Mouse (Mus musculus) myocyte (in vitro differentiated cells): ENCODE measurements at regions not wholly inside any gene's neighbourhood (a gene's known extent, or its start where the extent isn't known, plus 50 kb on each side); places are given as distances from the start of the nearest gene placed in this dataset.

ENCODE experiments used
- H3K27me3 ChIP-seq: one replicate; pipeline ENCODE4 v1.6.1; 2011; ENCODE audit not compliant: control insufficient read depth, insufficient read depth, insufficient read length
- H3K36me3 ChIP-seq: one replicate; pipeline ENCODE4 v1.6.1; 2011; ENCODE audit not compliant: control insufficient read depth, insufficient read depth
- H3K4me2 ChIP-seq: one replicate; pipeline ENCODE4 v1.6.1; 2011; ENCODE audit warnings: low read depth, control low read depth
- H3K4me3 ChIP-seq: one replicate; pipeline ENCODE4 v1.5.1; 2011; ENCODE audit warnings: mild to moderate bottlenecking, control low read depth, moderate library complexity
- H3K79me2 ChIP-seq: one replicate; pipeline ENCODE4 v1.6.1; 2011; ENCODE audit not compliant: control insufficient read depth, insufficient read depth
- H3ac ChIP-seq: one replicate; pipeline ENCODE4 v1.6.1; 2011; ENCODE audit not compliant: control insufficient read depth, insufficient read length
- CEBPB ChIP-seq: IDR thresholded peaks from 2 replicates; pipeline ENCODE4 v1.6.1; 2011; ENCODE audit warnings: mild to moderate bottlenecking, moderate library complexity; ENCODE audit not compliant: poor library complexity, insufficient read depth, severe bottlenecking
- E2F4 ChIP-seq: IDR thresholded peaks from one replicate; pipeline ENCODE4 v1.6.1; 2011; ENCODE audit warnings: mild to moderate bottlenecking, control low read depth, moderate library complexity; ENCODE audit not compliant: insufficient read depth
- MAX ChIP-seq: IDR thresholded peaks from one replicate; pipeline ENCODE4 v1.6.1; 2011; ENCODE audit warnings: low read depth, mild to moderate bottlenecking, control low read depth
- MYOD1 ChIP-seq, 3 experiments: IDR thresholded peaks; one replicate each; pipeline ENCODE4 v1.6.1; 2011; ENCODE audit warnings: control low read depth in 2 of 3, low read depth in 2 of 3, mild to moderate bottlenecking in 2 of 3, moderate library complexity in 1 of 3; ENCODE audit not compliant: insufficient read length in 2 of 3, control insufficient read depth in 1 of 3
- MYOG ChIP-seq, 3 experiments: IDR thresholded peaks; one replicate each; pipeline ENCODE4 v1.6.1; 2011; ENCODE audit warnings: control low read depth in 2 of 3, low read depth in 2 of 3, mild to moderate bottlenecking in 2 of 3; ENCODE audit not compliant: insufficient read length in 2 of 3, control insufficient read depth in 1 of 3, insufficient read depth in 1 of 3
- POLR2A ChIP-seq: IDR thresholded peaks from one replicate; pipeline ENCODE4 v1.6.1; 2011; ENCODE audit warnings: low read depth, mild to moderate bottlenecking, control low read depth, moderate library complexity; ENCODE audit not compliant: insufficient read length
- POLR2AphosphoS2 ChIP-seq: IDR thresholded peaks from one replicate; pipeline ENCODE4 v1.6.1; 2011; ENCODE audit warnings: low read depth, control low read depth; ENCODE audit not compliant: insufficient read length
- REST ChIP-seq: IDR thresholded peaks from one replicate; pipeline ENCODE4 v1.6.1; 2011; ENCODE audit warnings: mild to moderate bottlenecking, control low read depth, moderate library complexity; ENCODE audit not compliant: insufficient read depth, insufficient read length
- SRF ChIP-seq: IDR thresholded peaks from one replicate; pipeline ENCODE4 v1.6.1; 2011; ENCODE audit warnings: low read depth; ENCODE audit not compliant: control insufficient read depth, insufficient read length
- TCF12 ChIP-seq: IDR thresholded peaks from one replicate; pipeline ENCODE4 v1.6.1; 2011; ENCODE audit warnings: mild to moderate bottlenecking, control low read depth; ENCODE audit not compliant: poor library complexity, insufficient read depth, severe bottlenecking
- TCF3 ChIP-seq: IDR thresholded peaks from one replicate; pipeline ENCODE4 v1.6.1; 2011; ENCODE audit warnings: low read depth, control low read depth; ENCODE audit not compliant: insufficient read length
- USF1 ChIP-seq: IDR thresholded peaks from one replicate; pipeline ENCODE4 v1.6.1; 2011; ENCODE audit warnings: low read depth, mild to moderate bottlenecking, control low read depth, moderate library complexity

DNA sequence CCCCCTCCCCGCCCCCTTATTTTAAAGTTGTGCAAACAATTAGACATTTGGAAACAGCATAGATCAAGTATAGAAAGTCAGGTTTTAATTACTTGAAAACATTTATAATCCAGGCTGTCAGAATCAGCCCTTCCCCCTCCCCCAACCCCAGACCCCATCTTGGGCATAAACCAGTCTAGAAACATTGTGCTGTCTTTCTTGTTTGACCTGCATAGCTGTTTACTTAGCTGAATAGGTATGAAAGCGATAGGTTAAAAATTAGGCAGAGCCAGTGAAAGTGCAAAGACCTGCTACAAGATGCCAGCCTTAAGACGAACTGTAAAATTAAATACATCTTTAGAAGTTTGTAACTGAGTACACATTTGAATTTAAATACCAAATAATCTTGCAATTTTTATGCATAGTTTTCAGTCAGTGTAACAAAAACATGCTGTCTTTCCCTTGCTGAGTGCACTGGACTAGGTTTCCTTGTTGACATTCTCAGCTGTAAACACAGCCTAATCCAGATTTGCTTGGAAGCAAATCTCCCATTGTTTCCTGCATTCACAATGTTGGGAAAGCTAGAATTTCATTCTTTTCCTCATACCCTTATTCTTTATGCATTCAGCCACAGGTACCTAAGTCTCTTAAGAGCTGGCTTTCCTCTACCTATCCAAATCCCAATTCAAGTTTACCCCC is 234.2 kb upstream of the Tbx18 start:
- Histone ChIP-seq H3K27me3 (no peaks in the 10 kb centered on the region), H3K4me3 (no peak overlapping the region), H3K4me2 (no peak overlapping the region), H3ac (no peak overlapping the region), H3K79me2 (no peaks in the 10 kb centered on the region), H3K36me3 (no peaks in the 10 kb centered on the region)
- no peak for TF ChIP-seq POLR2AphosphoS2
- TF ChIP-seq TCF3: no peak
- TF ChIP-seq REST: no peak
- no peak for TF ChIP-seq USF1
- TF ChIP-seq TCF12: no peak
- TF ChIP-seq MAX: no peak
- TF ChIP-seq MYOD1 (IDR thresholded peaks at IDR 0.05; ENCODE audit: control insufficient read depth in 1 of 3, insufficient read length in 2 of 3, low read depth in 2 of 3): no peak
- TF ChIP-seq POLR2A: no peak
- TF ChIP-seq E2F4: no peak
- no peak for TF ChIP-seq CEBPB
- TF ChIP-seq SRF: no peak
- TF ChIP-seq MYOG (IDR thresholded peaks at IDR 0.05; ENCODE audit: control insufficient read depth in 1 of 3, insufficient read depth in 1 of 3, insufficient read length in 2 of 3, low read depth in 2 of 3): no peak

- no peak overlapping the region for H3ac ChIP-seq
- H3K4me3 ChIP-seq: no peak overlapping the region
- no peaks in the 10 kb centered on the region for H3K27me3 ChIP-seq
- no peak for TF ChIP-seq SRF
- TF ChIP-seq TCF3: no peak
- TF ChIP-seq MYOD1 (IDR thresholded peaks at IDR 0.05; ENCODE audit: control insufficient read depth in 1 of 3, insufficient read length in 2 of 3, low read depth in 2 of 3): no peak
- TF ChIP-seq TCF12: no peak
- TF ChIP-seq POLR2AphosphoS2: no peak
- peak; percentile 71 for TF ChIP-seq CEBPB
- no peaks in the 10 kb centered on the region for H3K79me2 ChIP-seq
- H3K36me3 ChIP-seq: no peaks in the 10 kb centered on the region
- H3K4me2 ChIP-seq: peak overlapping the region; percentile 57
Measured at GRCm38 (mm10) chr9:87968190-87969082, 237.4 kb upstream of the Tbx18 start.

DNA sequence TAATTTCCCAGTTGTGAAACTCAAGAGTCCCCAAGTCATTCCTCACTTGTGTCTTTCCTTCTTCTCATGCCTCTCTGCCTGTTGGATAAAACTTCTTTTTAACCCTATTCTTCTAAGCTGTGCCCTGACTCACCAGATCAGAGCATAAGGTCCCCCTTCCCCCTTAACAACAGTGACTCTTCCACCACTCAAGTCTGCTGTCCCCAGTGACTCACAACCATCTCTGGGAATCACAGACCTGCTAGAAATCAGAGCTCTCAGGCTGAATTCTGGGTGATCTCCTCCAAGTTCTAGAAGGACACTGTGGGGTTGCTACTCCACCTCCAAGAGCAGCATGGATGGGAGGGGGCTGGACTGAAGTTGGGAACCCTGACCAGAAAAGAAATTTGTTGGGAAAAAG is 239.5 kb upstream of the Tbx18 start:
- TF ChIP-seq MAX (no peak), TCF12 (no peak), POLR2AphosphoS2 (no peak), TCF3 (no peak)
- no peak overlapping the region for H3ac ChIP-seq
- H3K4me3 ChIP-seq: no peak overlapping the region
- peak overlapping the region; percentile 5 for H3K4me2 ChIP-seq
- H3K36me3 ChIP-seq: no peaks in the 10 kb centered on the region
- H3K27me3 ChIP-seq: no peaks in the 10 kb centered on the region
- no peaks in the 10 kb centered on the region for H3K79me2 ChIP-seq

GRCm38 (mm10) chr9:87971791-87972190 is 240.7 kb upstream of the Tbx18 start:
- no peak for TF ChIP-seq E2F4
- Histone ChIP-seq H3K79me2 (no peaks in the 10 kb centered on the region), H3K4me3 (no peak overlapping the region), H3K27me3 (no peaks in the 10 kb centered on the region), H3ac (no peak overlapping the region), H3K36me3 (no peaks in the 10 kb centered on the region), H3K4me2 (no peak overlapping the region)

DNA sequence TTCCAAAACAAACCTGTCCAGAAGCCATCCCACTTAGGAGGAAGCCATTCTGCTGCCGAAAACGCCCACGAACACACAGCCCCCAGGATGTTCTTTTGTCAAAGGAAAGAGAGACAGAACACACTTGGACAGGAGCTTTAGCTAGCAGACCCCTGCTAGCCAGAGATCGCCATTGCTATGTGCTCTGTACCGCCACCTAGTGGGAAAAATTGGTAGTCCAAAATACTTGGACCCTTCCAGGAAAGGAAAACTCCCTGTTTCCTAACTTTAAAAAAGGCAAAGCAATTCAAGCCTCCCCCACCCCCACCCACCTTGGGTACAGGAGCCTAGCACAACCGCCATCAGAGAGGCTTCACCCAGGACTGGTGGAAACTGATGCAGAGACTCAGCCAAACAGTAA is 242.5 kb upstream of the Tbx18 start:
- Histone ChIP-seq H3K79me2 (no peaks in the 10 kb centered on the region), H3K27me3 (no peaks in the 10 kb centered on the region), H3ac (no peak overlapping the region), H3K4me3 (no peak overlapping the region), H3K4me2 (no peak overlapping the region), H3K36me3 (no peaks in the 10 kb centered on the region)
- no peak for TF ChIP-seq E2F4
- no peak for TF ChIP-seq MYOG (IDR thresholded peaks at IDR 0.05; ENCODE audit: control insufficient read depth in 1 of 3, insufficient read depth in 1 of 3, insufficient read length in 2 of 3, low read depth in 2 of 3)
- TF ChIP-seq SRF: no peak
- no peak for TF ChIP-seq REST
- TF ChIP-seq MAX: no peak
- no peak for TF ChIP-seq TCF12
- no peak for TF ChIP-seq TCF3
- TF ChIP-seq USF1: no peak
- no peak for TF ChIP-seq CEBPB
- TF ChIP-seq POLR2AphosphoS2: no peak
